Comparison of ENCODE assay signal across 7 mouse cellular contexts in the genomic region with DNA sequence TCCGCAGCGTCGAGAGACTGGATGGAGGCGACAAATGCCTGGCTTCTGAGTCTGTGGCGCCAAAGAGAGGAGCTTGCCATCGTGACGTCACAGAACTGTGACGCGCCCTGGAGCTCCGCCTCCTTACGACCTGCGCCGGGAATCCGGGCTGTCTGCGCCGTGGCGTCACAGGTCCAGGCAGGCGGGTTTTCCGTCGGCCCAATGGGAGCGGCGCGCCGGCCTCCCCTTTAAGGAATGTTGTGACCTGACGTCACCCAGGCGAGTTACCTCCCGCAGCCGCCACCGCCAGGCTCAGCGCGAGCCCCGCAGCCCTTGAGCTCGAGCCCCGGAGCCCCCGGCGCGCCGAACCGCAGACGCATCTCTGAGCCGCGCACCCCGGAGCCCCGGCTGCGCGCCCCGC. TPM values are rescaled to one million over a fixed set of nuclear protein-coding genes. Genes with fewer than 3 reads are reported as not detected.
A peak's percentile ranks its signal among the peaks of the same experiment; 100 is the strongest.
DNase-seq lines count a peak whose midpoint lies in the region; ATAC-seq lines count a peak whose summit lies in the region.

Map1lc3a (plus strand) TSS at position 103 of the 400 bp plus-strand sequence.

- H3K27ac ChIP-seq in embryonic facial prominence, embryonic 10.5 days (replicated peaks), result peak within 1 kb of the TSS; percentile 90
- H3K27ac ChIP-seq in limb, embryonic 10.5 days, result peak within 1 kb of the TSS; percentile 91
- peak within 1 kb of the TSS; percentile 80 for H3K27ac ChIP-seq in midbrain, embryonic 13.5 days

- peaks cover 20% of the 10 kb centered on the region for H3K4me1 ChIP-seq in embryonic facial prominence, embryonic 10.5 days
- peaks cover 24% of the 10 kb centered on the region for H3K4me1 ChIP-seq in limb, embryonic 10.5 days
- peaks cover 11% of the 10 kb centered on the region for H3K4me1 ChIP-seq in midbrain, embryonic 13.5 days (replicated peaks)

- H3K4me3 ChIP-seq in embryonic facial prominence, embryonic 10.5 days, result peak within 1 kb of the TSS; percentile 97
- H3K4me3 ChIP-seq in limb, embryonic 10.5 days, result peak within 1 kb of the TSS; percentile 96
- peak within 1 kb of the TSS; percentile 90 for H3K4me3 ChIP-seq in midbrain, embryonic 13.5 days (replicated peaks)

- H3K27me3 ChIP-seq in embryonic facial prominence, embryonic 10.5 days (replicated peaks; ENCODE audit: low read depth, poor library complexity, severe bottlenecking), result no peaks in the 10 kb centered on the region
- no peaks in the 10 kb centered on the region for H3K27me3 ChIP-seq in limb, embryonic 10.5 days (ENCODE audit: low read depth, poor library complexity, severe bottlenecking)
- no peaks in the 10 kb centered on the region for H3K27me3 ChIP-seq in midbrain, embryonic 13.5 days

- H3K36me3 ChIP-seq in embryonic facial prominence, embryonic 10.5 days (replicated peaks), result peaks cover 35% of the 10 kb centered on the region
- H3K36me3 ChIP-seq in limb, embryonic 10.5 days, result peaks cover 23% of the 10 kb centered on the region
- H3K36me3 ChIP-seq in midbrain, embryonic 13.5 days, result peaks cover 18% of the 10 kb centered on the region

- DNase-seq in adrenal gland, postnatal 10 days, result peak; percentile 98
- peak; percentile 96 for DNase-seq in embryonic facial prominence, embryonic 10.5 days (ENCODE audit: low spot score)
- DNase-seq in kidney, adult 11 months, result peak; percentile 95
- DNase-seq in limb, embryonic 10.5 days (ENCODE audit: low spot score), result peak; percentile 98
- peak; percentile 93 for DNase-seq in spleen, adult 12 weeks (ENCODE audit: low spot score)

- peak within 1 kb of the TSS; percentile 80 for H3K4me2 ChIP-seq in midbrain, embryonic 13.5 days (replicated peaks)

- no peaks in the 10 kb centered on the region for H3K9me3 ChIP-seq in embryonic facial prominence, embryonic 10.5 days
- H3K9me3 ChIP-seq in limb, embryonic 10.5 days (replicated peaks), result no peaks in the 10 kb centered on the region
- H3K9me3 ChIP-seq in midbrain, embryonic 13.5 days, result no peaks in the 10 kb centered on the region

- ATAC-seq in granulocyte monocyte progenitor cell, adult 5-6 weeks (replicated peaks; ENCODE audit: poor library complexity, severe bottlenecking), result peak; percentile 84
- peak; percentile 91 for ATAC-seq in midbrain, embryonic 13.5 days

- WGBS in embryonic facial prominence, embryonic 10.5 days, result 2% methylated on average over 47 of the region's 47 CpGs
- WGBS in limb, embryonic 10.5 days, result 1% methylated on average over 47 of the region's 47 CpGs
- 1% methylated on average over 47 of the region's 47 CpGs for WGBS in midbrain, embryonic 13.5 days

- H3K9ac ChIP-seq in midbrain, embryonic 13.5 days (replicated peaks), result peak within 1 kb of the TSS; percentile 93

RNA-seq across cellular contexts. Expression of gene Map1lc3a, which starts in this region (rescaled TPM):
- 100 to 1,000 TPM; 421 to 505 TPM for total RNA-seq in adrenal gland, postnatal 10 days (2021)
- 106 and 122 TPM in 2 replicates for polyA plus RNA-seq in embryonic facial prominence, embryonic 10.5 days (2016; fragmentation: Nextera tagmentation; extraction: Ambion mirVana)
- 0.60 and 2.2 TPM in 2 replicates for total RNA-seq in granulocyte monocyte progenitor cell, adult 5-6 weeks (2014; fragmentation: Nextera tagmentation)
- 1.1 and 1.3 TPM in 2 replicates for total RNA-seq in granulocyte monocyte progenitor cell, adult 5-6 weeks (2017)
- polyA plus RNA-seq in limb, embryonic 10.5 days (2016; fragmentation: Nextera tagmentation; extraction: Ambion mirVana), result 83.8 and 102 TPM in 2 replicates
- 314 and 332 TPM in 2 replicates for polyA plus RNA-seq in midbrain, embryonic 13.5 days (2015; fragmentation: Nextera tagmentation; extraction: Ambion mirVana)

Comparison
In these comparisons a context has a peak if more than half of its experiments do, and no peak if none do; other contexts are left out.
1. Peak in every context shown above with its lines: DNase-seq, ATAC-seq, H3K4me3 ChIP-seq and H3K27ac ChIP-seq.
2. RNA of gene Map1lc3a (total RNA-seq): 421 to 505 TPM in adrenal gland, postnatal 10 days; 0.60 to 2.2 TPM in granulocyte monocyte progenitor cell, adult 5-6 weeks; every median in the first group is over 100 times any median in the second.